Comparison of ENCODE assay signal across 17 mouse cellular contexts in the genomic region with DNA sequence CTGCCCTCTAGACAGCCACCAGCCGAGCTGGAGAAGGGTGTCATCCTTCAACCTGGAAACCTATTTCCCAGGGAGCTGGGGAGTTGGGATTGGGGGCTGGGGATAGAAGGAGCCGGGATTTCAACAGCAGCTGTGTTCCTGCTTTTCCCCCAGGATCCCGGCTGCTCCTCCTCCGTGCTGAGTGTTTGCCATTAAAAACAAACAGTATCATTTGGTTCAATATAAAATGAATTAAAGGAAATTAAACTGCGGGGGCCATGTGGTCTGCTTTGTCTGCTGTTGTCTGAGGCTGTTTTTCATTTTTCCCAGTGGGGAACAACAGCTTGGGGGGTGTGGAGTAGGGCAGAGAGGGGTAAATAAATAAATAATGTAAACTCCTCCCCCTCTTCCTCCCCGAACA. TPM values are rescaled to one million over a fixed set of nuclear protein-coding genes. Genes with fewer than 3 reads are reported as not detected.
DNase-seq lines count a peak whose midpoint lies in the region; ATAC-seq and TF ChIP-seq lines count a peak whose summit lies in the region.
"Had no signal": no experiment of that assay in that cellular context is flagged by ENCODE, and none has a peak within 500 bp of the region (broad histone marks: within the 10 kb centered on the region; RNA-seq: fewer than 3 reads in every experiment).

No protein-coding gene starts in this region.

- no peaks in the 10 kb centered on the region for H3K9me3 ChIP-seq in neural tube, embryonic 15.5 days (replicated peaks)
- H3K9me3 ChIP-seq: liver, embryonic 13.5 days; midbrain, embryonic 13.5 days had no signal

- H3K36me3 ChIP-seq in kidney, adult 2 months (ENCODE audit: control insufficient read depth, insufficient read depth, low read length): no peaks in the 10 kb centered on the region
- H3K36me3 ChIP-seq in neural tube, embryonic 15.5 days: peaks cover 37% of the 10 kb centered on the region
- H3K36me3 ChIP-seq: liver, embryonic 13.5 days had no signal

- no peaks in the 10 kb centered on the region for H3K4me1 ChIP-seq in kidney, adult 2 months (ENCODE audit: control insufficient read depth, insufficient read depth, low read length)
- H3K4me1 ChIP-seq in neural tube, embryonic 15.5 days: peaks cover 27% of the 10 kb centered on the region
- H3K4me1 ChIP-seq: liver, embryonic 13.5 days had no signal

- no peak overlapping the region for H3K27ac ChIP-seq in kidney, adult 2 months (ENCODE audit: insufficient read depth, low read depth, low read length)
- H3K27ac ChIP-seq in neural tube, embryonic 15.5 days (replicated peaks): peak overlapping the region; percentile 58
- H3K27ac ChIP-seq: liver, embryonic 13.5 days; midbrain, embryonic 13.5 days had no signal

- TF ChIP-seq CTCF in kidney, adult 2 months (conservative IDR thresholded peaks at IDR 0.05; ENCODE audit: insufficient read depth, insufficient read length, low read depth, low read length): no peak

- H3K4me2 ChIP-seq in neural tube, embryonic 15.5 days: no peak overlapping the region
- H3K4me2 ChIP-seq: liver, embryonic 13.5 days; midbrain, embryonic 13.5 days had no signal

- no peak overlapping the region for H3K9ac ChIP-seq in neural tube, embryonic 15.5 days (replicated peaks)
- H3K9ac ChIP-seq: liver, embryonic 13.5 days; midbrain, embryonic 13.5 days had no signal

- 68% methylated on average over 6 of the region's 6 CpGs for WGBS in kidney, adult 2 months
- WGBS in neural tube, embryonic 15.5 days: 38% methylated on average over 6 of the region's 6 CpGs

- H3K27me3 ChIP-seq in kidney, adult 2 months (replicated peaks; ENCODE audit: control insufficient read depth, insufficient read depth, low read length): no peaks in the 10 kb centered on the region
- no peaks in the 10 kb centered on the region for H3K27me3 ChIP-seq in neural tube, embryonic 15.5 days (replicated peaks)
- H3K27me3 ChIP-seq: midbrain, embryonic 13.5 days had no signal

- ATAC-seq in neural tube, embryonic 15.5 days (ENCODE audit: low FRiP score): peak; percentile 19; the same call in 1 of the 2 replicates
- ATAC-seq: forebrain, embryonic 16.5 days; midbrain, embryonic 13.5 days had no signal

- H3K4me3 ChIP-seq in kidney, adult 2 months (ENCODE audit: insufficient read depth, low read depth, low read length): no peak overlapping the region
- H3K4me3 ChIP-seq in neural tube, embryonic 15.5 days (replicated peaks): no peak overlapping the region
- H3K4me3 ChIP-seq: liver, embryonic 13.5 days; midbrain, embryonic 13.5 days had no signal

- peak; percentile 31 for DNase-seq in gastrocnemius, postnatal 25 days
- no peak for DNase-seq in gastrocnemius, postnatal 10 days
- peak; percentile 54 for DNase-seq in kidney, postnatal 10 days
- no peak for DNase-seq in kidney, adult 2 months
- peak; percentile 39 to 48 for DNase-seq in kidney, postnatal 4 days
- no peak for DNase-seq in urinary bladder, adult 18-20 months (ENCODE audit: low spot score in 2 of 2)
- DNase-seq in adrenal gland, postnatal 10 days: no peak
- DNase-seq: adrenal gland, postnatal 25 days; B cell, adult 2 months; liver, embryonic 13.5 days; lung, postnatal 36 days; thymus, adult 2 months had no signal

- no peak for TF ChIP-seq POLR2A in kidney, adult 2 months (IDR thresholded peaks at IDR 0.05; ENCODE audit: low read depth, low read length)

RNA-seq across cellular contexts. Expression of a gene that starts 27.5 kb away (rescaled TPM):
- total RNA-seq in gastrocnemius, postnatal 25 days (2021): 1 to 10 TPM in 1 of 2 experiments, under 1 TPM in 1; 1.00 to 1.1 TPM
- total RNA-seq in gastrocnemius, postnatal 10 days (2021): 1 to 10 TPM; 1.6 to 1.9 TPM
- 1.8 and 2.9 TPM in 2 replicates for polyA plus RNA-seq in kidney, adult 2 months (2012; rRNA removed)
- polyA plus RNA-seq in neural tube, embryonic 15.5 days (2015; fragmentation: Nextera tagmentation; extraction: Ambion mirVana): 7.2 and 12.7 TPM in 2 replicates
- total RNA-seq in adrenal gland, postnatal 10 days (2021): 1 to 10 TPM; 4.0 to 5.5 TPM

RNA-seq across cellular contexts. Expression of a gene that starts 27.6 kb away (rescaled TPM):
- 1 to 10 TPM; 3.8 to 4.1 TPM for total RNA-seq in gastrocnemius, postnatal 25 days (2021)
- 1 to 10 TPM; 3.2 TPM for total RNA-seq in gastrocnemius, postnatal 10 days (2021)
- 10.0 and 11.0 TPM in 2 replicates for polyA plus RNA-seq in kidney, adult 2 months (2012; rRNA removed)
- 14.7 and 16.8 TPM in 2 replicates for polyA plus RNA-seq in neural tube, embryonic 15.5 days (2015; fragmentation: Nextera tagmentation; extraction: Ambion mirVana)
- 1 to 10 TPM; 7.7 to 8.6 TPM for total RNA-seq in adrenal gland, postnatal 10 days (2021)

RNA-seq across cellular contexts. Expression of a gene that starts 53.0 kb away (rescaled TPM):
- total RNA-seq in gastrocnemius, postnatal 25 days (2021): under 1 TPM; 0.15 to 0.32 TPM
- under 1 TPM in 1 of 2 experiments, not detected in 1; 0.12 TPM for total RNA-seq in gastrocnemius, postnatal 10 days (2021)
- 0.01 and 0.02 TPM in 2 replicates for polyA plus RNA-seq in kidney, adult 2 months (2012; rRNA removed)
- polyA plus RNA-seq in neural tube, embryonic 15.5 days (2015; fragmentation: Nextera tagmentation; extraction: Ambion mirVana): 3.0 and 4.0 TPM in 2 replicates
- under 1 TPM; 0.33 to 0.91 TPM for total RNA-seq in adrenal gland, postnatal 10 days (2021)
- total RNA-seq: common myeloid progenitor, adult 5-6 weeks; neutrophil, adult 5-6 weeks had no signal

Comparison
In these comparisons a context has a peak if more than half of its experiments do, and no peak if none do; other contexts are left out.
1. DNase-seq: peak in gastrocnemius, postnatal 25 days (single experiment), kidney, postnatal 10 days (single experiment) and kidney, postnatal 4 days (2 of 2); none in gastrocnemius, postnatal 10 days (single experiment), kidney, adult 2 months (single experiment), urinary bladder, adult 18-20 months (0 of 2) and adrenal gland, postnatal 10 days (single experiment).